Mouse (Mus musculus) naive thymus-derived CD4-positive, alpha-beta T cell, adult 2 months (primary cell): ENCODE measurements around the gene Sin3a.

Experiments
- DNase-seq: peaks from one replicate; pipeline ENCODE4 v3.0.0-alpha.2; 2011; ENCODE audit warnings: low read depth

Gene Sin3a

DNA sequence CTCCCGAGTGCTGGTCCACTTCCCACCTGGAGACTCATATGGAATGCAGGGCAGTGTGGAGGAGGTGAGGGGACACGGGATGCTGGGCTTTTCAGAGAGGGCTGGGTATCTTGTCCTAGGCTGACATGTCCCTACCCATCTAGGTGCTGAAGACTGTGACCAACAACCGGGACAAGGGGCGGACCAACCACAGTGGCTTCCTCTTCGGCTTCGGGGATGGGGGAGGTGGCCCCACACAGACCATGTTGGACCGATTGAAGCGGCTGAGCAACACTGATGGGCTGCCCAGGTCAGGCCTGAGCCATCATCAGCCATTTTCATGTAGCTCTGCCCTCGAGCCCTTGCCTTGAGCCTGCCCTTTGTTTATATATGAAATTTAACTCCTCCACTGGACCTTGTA is 65.9 kb downstream of the Sin3a start:
- DNase-seq = no peak

DNA sequence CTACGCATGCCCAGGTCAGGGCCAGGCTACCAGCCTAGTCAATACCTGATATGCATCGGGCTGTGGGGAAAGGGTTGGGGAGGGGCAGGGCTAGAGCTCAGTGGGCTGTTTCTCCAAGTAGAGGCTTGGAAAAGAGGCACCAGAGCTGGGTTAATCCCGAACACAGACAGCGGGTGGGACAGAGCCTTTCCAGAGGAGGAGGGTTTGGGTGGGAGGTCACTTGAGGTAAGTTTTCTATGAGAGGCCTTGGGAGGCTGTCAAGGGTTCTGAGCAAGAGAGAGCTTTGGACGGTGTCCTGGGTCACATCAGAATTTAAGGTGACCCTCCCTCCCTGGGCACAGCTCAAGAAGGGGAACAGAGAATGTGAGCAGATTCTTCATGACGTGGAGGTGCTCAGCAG is 66.7 kb downstream of the Sin3a start:
- no peak for DNase-seq

GRCm38 (mm10) chr9:57139110-57139509 is 67.3 kb downstream of the Sin3a start:
- no peak for DNase-seq

DNA sequence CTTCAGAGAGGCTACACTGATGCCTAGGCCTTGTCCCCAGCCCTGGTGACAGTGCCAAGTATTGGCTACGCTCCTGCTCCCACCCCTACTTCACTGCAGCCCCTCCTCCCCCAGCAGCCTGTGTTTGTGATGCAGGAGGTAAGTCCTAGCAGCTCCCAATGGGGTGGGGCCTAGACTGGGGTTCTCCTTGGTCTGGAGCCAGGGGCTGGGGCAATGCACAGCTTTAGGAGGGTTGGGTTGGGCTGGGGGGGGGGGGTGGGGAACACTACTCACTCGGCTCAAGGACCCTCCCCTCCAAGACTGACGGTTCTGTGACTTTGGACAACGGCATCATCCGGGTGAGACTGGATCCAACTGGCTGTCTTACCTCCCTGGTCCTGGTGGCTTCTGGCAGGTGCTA is 67.7 kb downstream of the Sin3a start:
- DNase-seq = no peak

- DNase-seq = no peak
These were observed 69.8 kb downstream of the Sin3a start for GRCm38 (mm10) chr9:57141417-57142353.

- DNase-seq = no peak
These were observed 71.4 kb downstream of the Sin3a start for GRCm38 (mm10) chr9:57143212-57143611.

- DNase-seq = no peak
These were observed 73.0 kb downstream of the Sin3a start for GRCm38 (mm10) chr9:57144830-57145229.

GRCm38 (mm10) chr9:57146451-57147066 is 74.7 kb downstream of the Sin3a start:
- no peak for DNase-seq

- DNase-seq = no peak
These were observed 75.6 kb downstream of the Sin3a start for GRCm38 (mm10) chr9:57147205-57148143.

DNA sequence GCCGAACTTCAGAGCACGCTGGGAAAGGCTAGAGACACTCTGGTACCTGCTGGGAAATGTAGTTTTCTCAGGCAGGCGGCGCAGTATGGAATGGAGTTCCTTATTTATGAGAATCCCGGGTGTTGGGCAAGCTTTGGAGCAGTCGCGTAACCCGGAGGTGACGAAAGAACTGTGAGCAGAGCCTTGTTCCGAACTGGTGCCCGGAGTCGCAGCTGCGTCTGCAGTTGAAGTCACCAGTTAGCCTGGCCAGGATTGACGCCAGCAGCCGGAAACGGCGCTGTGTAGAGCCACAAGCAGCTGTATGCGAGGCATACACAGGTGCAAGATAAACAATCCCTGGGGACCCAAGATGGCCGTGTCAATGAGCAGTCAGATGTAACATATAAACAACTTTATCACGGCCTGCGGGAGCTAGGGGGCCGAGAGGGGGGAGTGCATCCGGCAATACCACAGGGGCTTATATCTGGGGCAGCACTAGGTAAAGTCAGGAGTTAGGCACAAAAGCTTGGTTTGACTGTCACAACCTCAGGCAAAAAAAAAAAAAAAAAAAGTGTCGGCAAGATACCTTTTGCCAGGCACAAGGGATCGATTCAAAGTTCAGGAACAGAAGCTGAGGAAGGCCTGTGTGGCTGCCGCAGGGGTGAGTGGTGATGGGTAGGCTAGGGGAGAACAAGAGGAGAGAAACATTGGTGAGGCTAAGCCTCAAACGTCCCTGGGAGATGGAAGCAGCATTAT is 76.5 kb downstream of the Sin3a start, which contains the start of gene Neil1:
Gene Neil1 (minus strand): TSS at position 162 of the 735 bp plus-strand sequence.
- peak; percentile 92 for DNase-seq

GRCm38 (mm10) chr9:57149021-57149420 is 77.2 kb downstream of the Sin3a start:
- peak; percentile 30 for DNase-seq

DNA sequence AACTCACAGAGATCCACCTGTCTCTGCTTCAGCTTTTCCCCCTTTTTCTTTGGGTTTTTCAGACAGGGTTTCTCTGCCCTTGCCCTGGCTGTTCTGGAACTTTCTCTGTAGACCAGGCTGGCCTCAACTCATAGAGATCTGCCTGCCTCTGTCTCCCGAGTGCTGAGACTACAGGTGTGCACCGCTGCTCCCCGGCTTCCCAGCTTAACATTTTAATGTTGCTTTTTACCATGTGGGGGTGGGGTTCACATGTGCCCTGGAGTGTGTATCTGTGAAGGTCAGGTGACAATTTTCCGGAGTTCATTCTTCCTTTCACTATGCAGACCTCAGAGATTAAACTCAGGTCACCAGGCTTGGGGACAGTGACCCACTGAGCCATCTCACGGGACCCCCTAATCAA is 78.4 kb downstream of the Sin3a start:
- DNase-seq = no peak

DNA sequence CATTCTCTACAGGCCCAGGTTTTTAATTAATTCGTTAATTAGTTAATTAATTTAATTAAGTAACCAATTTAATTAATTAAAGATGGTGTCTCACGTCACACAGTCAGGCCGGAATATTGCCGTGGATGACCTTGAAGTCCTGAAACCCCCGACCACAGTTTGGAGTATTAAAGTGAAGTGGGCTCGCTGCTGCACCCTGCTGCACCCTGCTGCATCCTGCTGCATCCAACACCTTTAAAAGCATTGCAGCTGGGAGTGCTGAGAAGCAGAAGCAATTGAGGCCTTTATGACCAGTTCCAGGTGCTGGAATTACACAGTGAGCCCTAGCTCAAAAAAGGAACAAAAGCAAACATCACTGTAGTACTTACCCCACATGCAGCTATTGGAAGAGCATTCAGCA is 80.5 kb downstream of the Sin3a start:
- no peak for DNase-seq

DNA sequence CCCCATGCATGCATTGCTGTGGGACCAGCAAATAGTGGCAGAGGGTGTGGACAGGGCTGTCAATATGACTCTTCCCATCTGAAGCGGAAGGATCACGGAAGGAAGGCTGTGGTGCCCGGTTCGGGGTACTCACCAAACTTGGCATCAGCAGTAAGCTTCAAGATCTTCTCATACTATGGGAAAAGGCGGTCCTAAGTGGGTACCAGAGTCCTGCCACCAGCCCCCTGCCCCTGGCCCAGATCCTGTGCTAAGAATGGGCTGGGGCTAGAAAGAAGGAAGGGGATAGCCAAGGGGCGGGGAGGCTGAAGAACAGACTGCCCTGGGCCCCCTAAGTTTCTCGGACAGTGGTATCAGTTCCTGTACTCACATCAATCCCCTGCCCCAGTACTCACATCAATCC is 84.5 kb downstream of the Sin3a start:
- DNase-seq = peak; percentile 5

DNA sequence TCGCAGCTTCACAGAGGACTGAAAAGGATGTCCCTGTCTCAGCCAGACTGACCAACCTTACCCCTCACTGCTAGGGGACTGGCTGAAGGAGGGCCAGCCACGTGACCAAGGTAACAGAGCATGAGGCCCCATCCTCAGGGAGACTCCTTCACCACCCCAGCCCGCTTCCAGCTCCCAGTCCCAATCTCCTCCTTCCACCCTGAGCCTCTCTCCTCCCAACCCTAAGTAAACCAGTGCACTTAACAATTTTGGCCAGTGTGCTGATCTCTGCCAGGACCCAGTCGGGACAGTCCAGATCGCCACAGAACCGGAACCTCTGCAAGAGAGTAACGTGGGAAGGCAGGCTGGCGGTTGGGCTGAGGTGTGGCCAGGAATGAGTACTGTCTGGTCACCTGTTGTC is 85.0 kb downstream of the Sin3a start:
- peak; percentile 8 for DNase-seq

- DNase-seq = peak; percentile 81
These were observed 85.7 kb downstream of the Sin3a start for GRCm38 (mm10) chr9:57157499-57157898.

GRCm38 (mm10) chr9:57158013-57158470 is 86.2 kb downstream of the Sin3a start, which contains the start of gene Commd4:
TSS of gene Commd4 (minus strand) at chr9:57158331.
- peak; percentile 92 for DNase-seq

DNA sequence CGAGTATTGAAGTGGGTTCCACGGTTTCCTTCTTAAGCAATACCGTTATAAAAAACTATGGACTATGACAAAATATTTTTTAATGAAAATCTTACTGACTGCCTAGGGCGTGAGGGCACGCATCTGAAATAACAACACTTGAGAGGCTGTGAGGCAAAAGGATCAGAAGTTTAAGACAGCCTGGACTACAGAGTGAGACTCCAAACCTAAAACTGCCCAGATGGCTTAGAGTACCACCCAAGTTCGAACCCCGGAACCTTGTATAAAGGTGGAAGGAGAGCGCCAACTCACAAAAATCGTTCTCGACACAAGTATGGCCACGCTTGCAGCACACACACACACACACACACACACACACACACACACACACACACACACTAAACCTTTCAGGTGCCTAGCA is 86.7 kb downstream of the Sin3a start:
- DNase-seq = no peak

DNA sequence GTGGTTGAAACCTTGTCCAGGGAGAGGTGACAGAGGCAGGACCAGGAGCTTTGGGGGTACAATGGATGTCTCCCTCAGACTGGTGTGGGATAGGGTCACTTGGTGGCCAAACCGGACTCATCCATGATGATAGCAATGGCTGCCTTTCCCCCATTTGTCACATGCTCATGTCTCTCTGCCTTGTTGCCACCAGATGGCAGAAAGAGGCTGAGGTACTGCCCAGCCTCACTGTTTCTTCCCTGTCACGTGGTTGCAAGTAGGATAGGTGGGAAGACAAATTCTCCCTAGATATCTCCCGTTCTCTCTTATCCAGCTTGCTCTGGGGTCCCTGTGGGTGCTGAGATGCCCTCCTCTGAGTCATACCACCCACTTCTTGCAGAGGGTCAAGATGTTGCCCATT is 90.7 kb downstream of the Sin3a start:
- DNase-seq = no peak

DNA sequence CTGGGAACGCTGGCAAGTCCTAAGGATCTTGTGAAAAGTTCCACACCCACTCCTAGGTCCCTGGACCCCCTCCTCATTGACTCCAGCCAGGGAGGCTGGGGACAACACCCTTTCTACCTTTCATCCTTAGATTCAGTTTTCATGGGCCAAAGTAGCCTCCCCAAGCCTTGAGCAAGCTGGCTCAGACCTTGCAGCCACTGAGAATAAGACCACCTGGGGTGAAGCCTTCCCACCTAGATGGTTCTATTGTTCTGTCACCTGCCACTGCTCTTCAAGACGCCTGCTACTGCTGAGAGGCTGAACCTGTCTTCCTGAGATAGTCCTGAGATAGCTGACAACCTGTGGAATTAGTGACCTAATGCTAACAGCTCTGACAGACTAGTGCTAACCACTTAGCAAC is 91.3 kb downstream of the Sin3a start:
- no peak for DNase-seq

- DNase-seq = no peak
These were observed 94.3 kb downstream of the Sin3a start for GRCm38 (mm10) chr9:57166173-57166572.
